Mouse (Mus musculus) frontal cortex, postnatal 14 days (tissue): ENCODE results near the gene Oas2.

ENCODE experiments used
- DNase-seq, 2 experiments: peaks; one replicate each; pipeline ENCODE4 v3.0.0; 2022; ENCODE audit warnings: low spot score in 2 of 2

Oas2 gene

DNA sequence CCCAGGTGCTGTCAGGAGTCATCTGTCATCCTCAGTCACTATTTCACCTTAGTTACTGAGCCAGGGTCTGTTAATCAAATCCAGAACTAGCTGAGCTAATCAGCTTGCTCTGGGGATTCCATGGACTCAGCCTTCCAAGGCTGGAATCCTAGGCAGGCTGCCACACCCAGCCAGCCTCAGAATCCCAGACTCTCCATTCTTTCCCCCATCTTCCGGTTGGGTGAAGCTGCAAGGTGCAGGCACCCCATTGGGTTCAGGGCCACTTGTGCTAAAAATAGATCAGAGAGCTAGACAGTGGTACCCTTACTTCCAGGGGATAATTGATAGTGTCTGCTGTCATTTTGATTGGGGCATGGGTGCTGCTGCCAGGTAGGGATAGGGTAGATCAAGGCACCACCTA lies 16.9 kb downstream of the Oas2 start:
- DNase-seq, result no peak

DNA sequence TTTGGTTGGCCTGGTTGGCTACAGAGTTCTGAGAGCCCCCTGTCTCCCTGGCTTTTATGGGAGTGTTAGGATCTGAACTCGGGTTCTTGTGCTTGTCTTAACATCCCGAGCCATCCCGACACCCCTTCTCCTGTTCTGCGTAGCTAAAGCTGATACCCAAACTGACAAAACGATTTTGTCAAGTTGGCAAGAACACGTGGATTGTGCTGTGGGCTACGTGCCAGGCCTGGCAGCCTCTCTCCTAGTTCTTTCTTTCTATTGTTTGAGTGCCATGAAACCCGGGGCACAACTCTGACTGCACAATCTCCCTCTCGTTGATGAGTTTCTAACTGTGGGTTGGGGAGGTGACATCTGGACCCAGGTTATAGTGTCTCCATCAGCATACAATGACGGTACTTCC lies 20.3 kb downstream of the Oas2 start:
- no peak for DNase-seq

DNA sequence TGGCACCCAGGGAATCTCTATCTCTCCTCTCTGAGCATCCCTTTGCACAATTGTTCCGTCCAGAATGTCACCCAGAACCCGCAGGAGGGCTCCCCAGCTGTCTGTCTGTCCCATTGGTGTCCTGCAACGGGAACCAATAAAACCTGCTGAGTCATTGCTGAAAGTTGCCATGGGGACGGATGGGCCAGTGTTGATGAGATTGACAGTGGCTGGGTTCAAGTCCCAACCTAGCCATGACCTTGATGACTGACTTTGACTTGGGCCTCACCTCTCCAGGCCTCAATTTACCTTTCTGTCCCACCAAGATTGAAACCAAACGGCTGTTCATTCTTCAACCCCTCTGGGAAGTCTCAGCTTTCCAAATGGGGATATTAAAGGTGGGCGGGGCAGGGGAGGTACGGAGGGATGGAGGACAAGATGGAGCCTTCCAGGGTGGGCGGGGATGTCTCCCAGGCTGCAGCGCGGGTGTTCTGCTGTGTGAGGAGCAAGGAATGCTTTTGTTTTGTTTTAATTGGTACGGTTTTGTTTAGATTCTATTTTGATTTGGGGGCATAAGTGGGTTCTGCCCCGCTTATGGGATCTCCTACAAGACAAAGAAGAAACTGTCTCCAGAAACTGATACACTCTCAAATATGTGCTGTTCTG lies 23.7 kb downstream of the Oas2 start:
- no peak for DNase-seq

DNA sequence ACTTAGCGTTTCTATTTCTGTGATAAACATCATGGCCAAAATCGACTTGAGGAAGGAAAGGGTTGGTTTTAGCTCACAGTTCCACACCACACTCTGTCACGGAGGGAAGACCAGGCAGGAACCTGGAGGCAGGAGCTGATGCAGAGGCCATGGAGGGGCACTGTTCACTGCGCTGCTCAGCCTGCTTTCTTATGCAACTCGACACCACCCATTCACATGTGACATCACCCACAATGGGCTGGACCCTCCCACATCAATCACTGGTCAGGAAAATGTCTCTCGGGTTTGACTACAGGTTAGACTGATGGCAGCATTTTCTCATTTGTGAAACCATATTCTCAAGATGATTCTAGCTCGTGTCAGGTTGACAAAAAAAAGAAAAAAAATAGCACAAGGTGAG lies 28.6 kb downstream of the Oas2 start:
- DNase-seq, result no peak

DNA sequence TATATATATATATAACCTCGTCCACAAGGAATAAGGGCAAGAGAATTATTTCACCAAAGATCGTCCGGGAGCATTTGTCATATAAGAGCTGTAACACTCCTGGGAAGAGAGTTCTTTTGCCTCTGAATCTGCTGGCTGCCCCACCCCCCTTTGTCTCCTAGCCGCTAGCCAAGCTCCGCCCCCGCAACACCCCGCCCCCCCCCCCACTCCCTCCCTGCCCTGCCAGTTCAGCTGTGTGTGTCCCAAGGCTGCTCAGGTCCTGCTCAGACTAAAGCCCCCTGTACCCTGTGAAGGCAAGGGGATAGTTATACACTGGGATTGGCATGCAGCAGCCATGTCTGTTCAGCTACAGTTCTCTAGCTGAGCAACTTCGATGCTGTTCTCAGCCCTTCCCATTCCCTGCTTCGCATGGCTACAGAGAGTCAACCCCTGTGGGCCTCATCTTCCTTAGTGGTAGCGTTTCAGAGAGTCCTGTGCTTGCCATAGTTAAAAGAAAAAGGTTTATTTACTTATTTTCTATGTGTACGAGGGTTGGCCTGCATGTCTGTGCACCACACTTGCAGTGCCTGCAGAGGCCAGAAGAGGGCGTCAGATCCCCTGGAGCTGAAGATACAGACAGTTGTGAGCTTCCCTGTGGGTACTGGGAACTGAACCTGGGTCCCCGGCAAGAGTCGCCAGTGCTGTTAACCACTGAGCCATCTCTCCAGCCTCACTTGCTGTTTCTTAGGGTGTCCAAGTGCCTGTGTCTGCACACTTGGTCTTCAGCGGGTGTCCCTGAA lies 30.9 kb downstream of the Oas2 start:
- no peak for DNase-seq

DNA sequence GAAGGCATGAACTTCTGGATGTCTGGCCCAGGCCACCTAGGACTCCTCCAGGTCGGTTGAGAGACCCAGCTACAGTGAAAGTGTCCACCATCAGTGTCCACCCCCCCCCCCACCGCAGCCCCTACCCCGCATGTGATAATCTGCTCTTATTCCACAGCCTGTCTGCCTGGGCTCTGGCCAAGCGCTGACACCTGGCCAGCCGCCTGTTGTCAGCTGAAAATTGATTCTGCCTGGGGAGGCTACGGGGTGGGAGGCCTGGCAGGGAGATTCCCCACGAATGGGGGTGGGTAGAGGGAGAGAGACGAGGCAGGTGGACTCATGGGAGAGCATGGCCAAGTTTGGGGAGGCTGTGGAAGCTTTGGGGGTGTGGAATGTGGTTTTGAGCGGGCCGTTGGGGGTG lies 32.5 kb downstream of the Oas2 start:
- no peak for DNase-seq

DNA sequence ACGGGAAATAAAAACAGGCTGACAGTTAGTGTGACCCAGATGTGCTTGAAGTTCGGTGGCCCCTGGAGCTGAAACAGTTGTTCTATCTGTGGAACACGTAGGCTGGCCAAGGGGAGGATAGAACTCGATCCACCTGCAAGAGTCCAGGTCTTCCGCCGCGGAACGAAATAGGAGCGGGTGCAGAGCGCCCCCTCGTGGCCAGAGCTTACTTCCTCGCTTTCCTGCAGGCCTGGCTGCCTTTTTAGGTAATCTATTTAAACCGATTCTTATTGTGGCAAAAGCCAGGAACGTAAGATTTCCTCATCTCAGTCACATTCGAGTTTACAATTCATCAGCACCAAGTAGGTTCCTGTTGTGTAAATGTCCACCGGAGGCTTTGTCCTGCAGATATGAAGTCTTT lies 35.3 kb downstream of the Oas2 start:
- peak; percentile 62 to 78 for DNase-seq

DNA sequence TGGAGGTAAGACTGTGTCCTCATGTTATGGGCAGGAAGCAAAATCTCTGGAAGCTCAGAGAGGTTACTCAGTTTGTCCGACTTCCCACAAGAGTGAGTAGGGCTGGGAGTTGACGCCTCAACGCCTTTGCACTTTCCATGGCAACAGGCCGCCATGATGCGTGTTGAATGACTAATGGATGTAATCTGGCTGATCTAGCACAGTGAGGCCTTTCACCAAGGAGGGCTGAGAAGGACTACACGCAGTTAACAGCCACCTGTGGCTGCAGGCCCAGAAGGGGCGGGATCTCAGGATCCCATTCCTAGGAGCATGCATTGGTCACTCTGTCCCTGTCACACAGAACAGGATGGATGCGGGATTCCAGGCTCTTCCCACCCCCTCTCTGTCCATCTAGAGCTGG lies 36.9 kb downstream of the Oas2 start:
- no peak for DNase-seq

DNA sequence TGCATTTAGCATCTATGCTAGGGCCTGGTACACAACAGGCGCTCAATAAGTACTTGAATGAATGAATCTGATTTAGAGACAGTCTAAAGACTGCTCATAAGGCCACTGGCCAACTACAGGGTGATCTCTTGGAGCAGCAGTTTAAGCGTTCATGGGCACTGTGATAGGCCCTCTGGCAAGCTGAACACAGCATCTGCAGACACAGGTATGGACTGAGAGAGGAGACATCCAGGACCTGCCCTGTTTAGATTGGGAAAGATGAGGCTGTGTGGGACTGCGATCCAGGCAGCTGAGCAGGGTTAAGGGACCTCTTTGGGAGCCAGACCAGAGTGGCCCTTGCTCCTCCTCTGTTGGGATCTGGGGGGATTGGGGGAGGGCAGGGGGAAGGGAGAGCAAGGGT lies 37.8 kb downstream of the Oas2 start, which contains the start of gene Dtx1:
Gene Dtx1 (minus strand): TSS at position 101 of the 400 bp plus-strand sequence.
- no peak for DNase-seq

DNA sequence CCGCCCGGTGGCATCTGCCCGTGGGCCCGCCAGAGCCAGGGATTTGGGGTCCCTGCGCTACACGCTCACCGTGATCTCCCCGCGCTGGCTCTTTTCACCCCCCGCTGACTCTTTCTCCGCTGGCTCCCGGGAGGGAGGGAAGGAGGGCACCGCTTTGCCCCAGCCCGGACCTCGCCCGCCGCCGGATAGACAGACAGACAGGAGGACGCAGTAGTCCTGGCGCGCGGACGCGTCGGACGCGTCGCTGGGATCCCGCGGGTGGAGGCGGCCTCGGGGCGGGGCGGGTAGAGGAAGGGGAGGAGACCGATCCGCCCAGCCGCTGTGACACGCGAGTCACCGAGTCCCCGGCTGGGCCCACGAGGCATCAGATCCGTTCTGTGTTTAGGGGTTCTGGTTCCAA lies 38.2 kb downstream of the Oas2 start:
- DNase-seq, result peak; percentile 70 to 76

DNA sequence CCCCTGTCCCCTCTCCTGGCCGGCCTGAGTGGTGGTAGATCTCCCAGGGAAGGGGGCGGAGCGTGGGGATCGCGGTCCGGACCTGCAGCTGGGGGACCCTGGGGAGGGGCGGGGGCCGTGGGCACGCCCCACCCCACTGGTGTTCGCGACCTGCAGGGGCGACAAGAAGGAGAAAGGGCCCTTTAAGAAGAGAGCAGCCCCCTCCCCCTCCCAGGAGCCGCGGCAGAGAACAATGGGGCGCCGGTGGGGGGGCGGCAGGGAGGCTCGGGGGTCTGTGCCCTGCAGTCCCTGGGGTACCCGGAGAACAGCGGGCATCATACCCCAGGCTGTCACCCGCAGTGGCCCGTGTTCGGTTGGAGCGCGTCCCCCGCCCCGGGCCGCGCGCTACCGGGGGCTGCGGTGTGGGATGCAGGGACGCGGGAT lies 38.8 kb downstream of the Oas2 start:
- peak; percentile 30 to 43 for DNase-seq

DNA sequence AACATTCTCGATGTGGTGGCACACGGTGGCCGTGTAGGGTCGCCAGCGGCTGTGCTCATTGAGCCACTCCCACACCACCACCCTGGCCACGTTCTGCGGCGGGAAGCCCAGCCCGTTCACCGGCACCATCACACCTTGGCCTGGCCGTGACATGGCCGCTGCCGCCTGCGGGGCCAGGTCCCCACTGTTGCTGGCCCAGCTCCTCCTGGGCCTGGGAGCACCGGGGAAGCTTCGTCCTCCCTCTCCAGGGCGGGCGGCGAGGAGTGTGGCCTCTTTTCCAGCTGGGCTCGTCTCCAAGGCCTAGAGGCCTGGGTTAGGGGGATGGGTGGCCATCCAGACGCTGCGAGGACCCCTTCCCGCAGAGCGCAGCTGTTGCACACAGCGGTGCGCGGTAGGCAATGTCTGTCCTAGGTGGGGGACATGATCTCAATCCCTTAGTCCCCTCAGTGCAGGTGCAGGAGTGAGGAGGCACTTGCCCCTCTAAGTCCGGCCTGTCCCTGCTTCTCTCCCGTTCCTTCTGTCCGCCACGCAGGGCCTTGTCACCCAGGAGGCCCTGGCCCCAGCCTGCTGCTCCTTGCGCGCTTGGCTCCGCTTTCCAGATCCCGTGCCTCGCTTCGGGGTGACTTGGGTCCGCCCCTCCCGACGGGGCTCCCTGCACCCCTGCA lies 39.4 kb downstream of the Oas2 start:
- DNase-seq, result peak in 1 of 2 experiments; percentile 40

DNA sequence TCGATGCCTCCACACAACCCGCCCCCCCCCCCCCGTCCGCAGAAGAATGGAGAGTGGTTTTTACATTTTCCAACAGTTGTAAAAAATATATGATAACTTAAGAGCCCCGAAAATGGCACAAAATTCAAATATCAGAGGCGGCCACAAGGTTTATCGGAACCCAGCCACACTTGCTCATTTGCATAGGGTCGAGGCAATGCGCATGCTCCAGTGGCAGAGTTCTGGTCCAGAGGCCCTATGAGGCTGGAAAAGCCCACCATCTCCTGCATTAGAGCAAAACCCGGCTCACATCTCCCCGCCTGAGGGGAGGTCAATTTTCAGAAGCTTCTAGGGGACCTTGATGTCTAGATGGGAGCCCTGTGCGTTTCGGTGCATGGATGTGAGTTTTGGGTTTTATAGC lies 42.7 kb downstream of the Oas2 start:
- no peak for DNase-seq

DNA sequence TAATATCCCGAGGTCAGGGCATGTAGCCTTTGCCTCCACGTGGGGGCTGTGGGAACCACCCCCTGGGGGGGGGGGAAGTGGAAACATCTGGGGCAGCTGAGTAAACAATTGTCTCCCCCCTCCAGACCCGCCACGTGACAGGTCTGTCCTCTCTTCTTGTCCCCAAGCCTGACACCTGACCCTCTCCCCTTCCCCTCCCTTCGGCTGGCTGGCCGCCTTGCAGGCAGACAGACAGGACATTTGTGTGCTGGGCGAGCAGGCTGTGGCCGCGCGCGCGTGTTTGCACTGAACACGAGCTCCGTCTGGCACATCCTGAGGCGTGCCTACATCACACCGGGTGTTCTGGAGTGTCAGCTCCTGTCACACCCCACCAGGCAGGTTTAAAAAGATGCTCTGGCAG lies 43.1 kb downstream of the Oas2 start:
- DNase-seq, result no peak

DNA sequence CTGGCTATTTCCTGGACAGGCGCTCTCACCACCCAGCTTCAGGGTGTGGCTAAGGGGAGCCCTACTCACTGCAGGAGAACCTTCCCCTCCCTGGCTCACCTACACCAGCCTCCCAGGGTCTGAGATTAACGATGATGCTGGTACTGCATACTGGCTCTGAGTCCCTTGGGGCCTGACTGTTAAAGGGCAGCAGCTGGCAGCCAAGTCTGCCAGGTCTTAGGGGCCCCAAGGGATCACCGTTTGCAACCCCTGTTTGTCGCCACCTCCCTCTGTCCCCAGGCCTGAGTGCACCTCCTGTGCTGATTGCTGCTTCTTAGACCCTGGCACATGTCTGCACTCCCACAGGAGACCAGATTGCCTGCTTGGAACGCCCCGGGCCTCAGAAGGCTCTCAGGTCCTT lies 45.2 kb downstream of the Oas2 start:
- DNase-seq, result no peak

DNA sequence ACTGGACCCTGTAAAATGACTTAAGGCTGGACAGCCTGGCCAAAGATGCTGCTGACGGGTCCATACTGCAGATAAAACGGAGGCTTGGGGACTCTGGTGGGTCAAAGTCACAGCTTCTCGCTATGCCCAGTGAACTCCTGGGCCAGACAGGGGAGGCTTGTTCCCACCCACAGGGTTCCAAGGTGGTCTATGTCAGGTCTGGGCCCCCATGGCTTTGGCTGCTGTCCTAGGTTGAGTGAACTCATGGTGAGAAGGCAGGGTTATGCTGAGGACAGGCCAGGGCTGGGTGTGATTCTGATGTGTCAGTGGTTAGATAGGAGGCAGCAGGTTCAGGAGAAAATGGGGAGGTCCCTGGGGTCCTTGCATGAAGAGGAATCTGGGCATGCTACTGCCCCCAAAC lies 46.0 kb downstream of the Oas2 start:
- no peak for DNase-seq

DNA sequence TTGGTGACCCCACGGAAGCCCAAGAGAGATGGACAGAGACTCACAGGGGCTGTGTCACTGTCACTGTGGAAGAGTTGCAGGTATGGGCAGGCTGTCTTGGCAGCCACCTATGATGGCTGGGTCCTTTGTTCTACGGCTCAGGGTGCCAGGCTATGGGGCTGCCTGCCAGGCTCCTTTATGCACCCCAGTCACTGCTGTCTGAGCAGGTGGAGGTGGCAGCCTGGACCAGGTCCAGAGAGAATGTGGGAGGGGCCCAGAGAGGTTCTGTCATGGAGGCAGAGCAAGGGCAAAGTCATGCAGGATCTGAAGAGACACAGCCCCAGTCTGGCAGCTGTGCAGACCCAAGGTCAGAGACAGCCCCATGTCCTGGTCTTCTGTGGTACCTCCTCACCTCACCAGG lies 46.7 kb downstream of the Oas2 start:
- DNase-seq, result no peak

DNA sequence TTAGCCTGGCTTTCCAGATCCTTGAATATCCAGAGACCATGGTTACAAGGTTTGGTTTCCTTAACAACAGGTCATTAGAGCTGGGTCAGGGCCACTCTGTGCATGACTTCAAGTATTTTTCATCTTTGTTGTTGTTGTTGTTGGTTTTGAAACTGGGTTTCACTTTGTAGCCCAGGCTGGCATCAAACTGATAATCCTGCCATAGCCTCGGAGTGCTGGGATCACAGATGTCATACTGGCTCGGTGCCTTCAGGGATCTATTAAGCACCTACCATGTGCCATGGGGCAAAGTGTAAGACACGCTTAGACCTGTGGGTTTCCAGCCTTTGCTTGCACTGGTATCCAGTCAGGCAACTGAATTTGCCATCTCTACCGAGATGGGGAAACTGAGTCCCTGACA lies 47.2 kb downstream of the Oas2 start:
- no peak for DNase-seq

DNA sequence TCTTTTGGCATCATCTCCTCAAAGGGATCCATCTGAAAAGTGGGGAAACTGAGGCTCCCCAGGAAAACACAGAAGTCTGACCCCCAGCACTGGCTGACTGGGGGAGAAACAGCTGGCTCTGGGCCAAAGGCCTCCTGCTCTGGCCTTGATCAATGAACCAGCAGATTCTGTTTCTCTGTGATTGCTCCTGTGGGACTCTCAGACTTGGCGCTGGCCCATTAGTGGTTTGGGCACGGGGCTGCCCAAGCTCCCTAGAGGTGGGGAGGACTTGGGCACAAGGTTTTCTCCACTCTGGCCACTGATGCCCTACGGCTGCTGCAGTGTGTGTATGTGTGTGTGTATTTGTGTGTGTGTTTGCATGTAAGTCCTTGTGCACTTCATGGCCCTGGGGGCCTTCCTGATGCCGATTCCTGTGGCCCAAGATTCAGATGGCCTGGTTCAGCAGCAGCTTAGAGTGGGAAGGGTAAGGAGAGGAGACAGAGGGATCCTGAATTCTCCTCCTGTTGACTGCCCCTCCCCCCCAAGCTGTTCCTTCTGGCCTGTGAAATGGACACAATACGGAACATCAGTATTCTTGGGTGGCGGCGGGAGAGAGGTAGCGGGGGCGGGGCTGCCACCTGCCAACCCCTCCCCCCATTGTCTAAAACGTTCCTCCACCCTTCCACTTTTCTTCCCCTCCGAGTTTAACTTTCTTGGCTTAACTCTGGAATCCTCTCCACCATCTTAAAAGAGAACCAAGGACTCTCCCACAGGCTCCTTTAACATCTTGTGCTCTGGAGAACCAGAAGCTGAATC lies 48.5 kb downstream of the Oas2 start:
- DNase-seq, result no peak

DNA sequence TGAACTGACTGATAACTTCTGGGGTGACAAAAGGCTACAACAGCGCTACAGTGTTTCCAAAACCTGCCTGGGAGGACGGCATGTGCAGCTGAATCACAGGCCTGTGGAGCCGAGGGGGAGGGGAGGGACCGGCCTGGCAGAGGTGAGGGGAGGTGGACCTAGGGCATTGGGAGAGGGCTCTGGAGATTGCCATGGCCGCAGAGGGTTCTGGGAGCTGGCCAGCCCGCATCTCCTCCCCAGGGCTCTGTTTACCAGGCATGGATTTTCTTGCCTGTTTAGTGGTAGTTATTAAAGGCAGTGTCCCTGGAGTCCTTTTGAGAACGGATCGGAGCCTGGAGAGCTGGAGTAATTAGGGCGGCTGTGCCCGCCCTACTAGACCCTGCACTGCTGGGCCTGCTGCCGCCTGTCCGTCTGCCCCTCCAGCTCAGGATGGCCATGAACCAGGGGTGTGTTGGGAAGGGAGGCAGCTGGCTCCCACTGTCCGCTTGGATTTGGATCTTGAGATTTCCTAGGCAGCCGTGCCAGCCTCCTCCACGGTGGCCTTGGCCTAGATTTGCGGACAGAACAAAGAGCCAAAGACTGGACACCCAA lies 50.8 kb downstream of the Oas2 start:
- no peak for DNase-seq

DNA sequence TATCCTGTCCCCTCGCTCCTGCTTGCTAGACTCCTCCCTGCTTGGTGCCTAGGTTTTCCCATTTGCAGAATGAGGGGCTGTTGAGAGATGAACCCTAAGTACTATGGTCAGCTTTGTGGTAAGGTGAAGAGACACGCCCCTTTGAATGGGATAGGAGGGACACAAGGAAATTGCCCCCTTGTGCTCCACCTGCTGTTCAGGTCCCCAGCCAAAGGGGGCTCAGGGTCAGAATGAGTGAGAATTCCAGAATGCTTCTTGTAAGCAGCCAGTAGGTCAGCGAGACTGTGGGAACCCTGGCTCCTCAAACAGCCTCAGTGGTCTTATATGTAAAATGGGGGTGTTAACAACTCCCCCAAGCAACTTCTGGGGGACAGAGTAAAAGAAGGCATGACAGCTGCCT lies 51.5 kb downstream of the Oas2 start:
- no peak for DNase-seq

DNA sequence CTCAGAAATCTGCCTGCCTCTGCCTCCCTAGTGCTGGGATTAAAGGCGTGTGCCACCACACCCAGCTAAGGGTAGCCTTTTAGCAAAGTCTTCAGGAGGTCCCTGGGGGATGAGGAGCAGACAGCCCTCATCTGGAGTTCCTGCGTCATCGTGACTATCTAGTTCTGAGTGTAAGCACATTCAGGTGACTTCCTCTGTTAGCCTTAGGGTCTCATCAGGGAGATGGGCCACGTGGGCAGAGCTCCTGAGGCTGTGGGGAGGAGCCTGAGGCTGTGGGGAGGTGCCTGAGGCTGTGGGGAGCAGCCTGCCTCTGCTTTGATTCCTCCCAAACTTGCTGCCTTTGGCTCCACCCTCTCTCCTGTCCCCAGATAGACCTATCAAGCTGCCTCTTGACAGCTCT lies 52.8 kb downstream of the Oas2 start:
- DNase-seq, result no peak
